Mouse (Mus musculus): ENCODE data around the gene Gm6482. TPM values are rescaled to one million over a fixed set of nuclear protein-coding genes. Genes with fewer than 3 reads are reported as not detected.
"Not testable (repeated sequence)": the region's sequence is repeated elsewhere in the genome, so short reads cannot be mapped to it uniquely, and the experiment has no call there.

The Gm6482 gene
- not detected in 2 replicates for total RNA-seq (2017)

- not testable (repeated sequence) for ATAC-seq (replicated peaks in 1 of 2; ENCODE audit: insufficient read depth in 1 of 2, low FRiP score in 2 of 2, low TSS enrichment in 1 of 2, low read depth in 1 of 2, poor library complexity in 2 of 2, severe bottlenecking in 2 of 2)
Observed at GRCm38 (mm10) chr14:41408181-41408580, at the start of gene Gm6482. Gene Gm6482 (minus strand): TSS chr14:41408281.

GRCm38 (mm10) chr14:41453418-41453817 is 45.3 kb upstream of the Gm6482 start, which contains the start of gene Gm7954:
Gene Gm7954 (minus strand): TSS chr14:41453518.
- ATAC-seq (replicated peaks in 1 of 2; ENCODE audit: insufficient read depth in 1 of 2, low FRiP score in 2 of 2, low TSS enrichment in 1 of 2, low read depth in 1 of 2, poor library complexity in 2 of 2, severe bottlenecking in 2 of 2): not testable (repeated sequence)

GRCm38 (mm10) chr14:41425393-41426075 is 17.5 kb upstream of the Gm6482 start:
- not testable (repeated sequence) for ATAC-seq (replicated peaks in 1 of 2; ENCODE audit: insufficient read depth in 1 of 2, low FRiP score in 2 of 2, low TSS enrichment in 1 of 2, low read depth in 1 of 2, poor library complexity in 2 of 2, severe bottlenecking in 2 of 2)

- not testable (repeated sequence) for ATAC-seq (replicated peaks in 1 of 2; ENCODE audit: insufficient read depth in 1 of 2, low FRiP score in 2 of 2, low TSS enrichment in 1 of 2, low read depth in 1 of 2, poor library complexity in 2 of 2, severe bottlenecking in 2 of 2)
Observed at GRCm38 (mm10) chr14:41424694-41425093, 16.6 kb upstream of the Gm6482 start.

GRCm38 (mm10) chr14:41386279-41386678 is 21.8 kb downstream of the Gm6482 start, which contains the start of gene Gm7945:
Gene Gm7945 (minus strand): TSS chr14:41386379.
- not testable (repeated sequence) for ATAC-seq (replicated peaks in 1 of 2; ENCODE audit: insufficient read depth in 1 of 2, low FRiP score in 2 of 2, low TSS enrichment in 1 of 2, low read depth in 1 of 2, poor library complexity in 2 of 2, severe bottlenecking in 2 of 2)

Other genes starting within 250 kb of the Gm6482 start
- not detected in 2 replicates for gene Sftpd, start 223.1 kb downstream of the Gm6482 start, total RNA-seq (2017)
- not detected in 2 replicates for gene Gm2832, start 129.5 kb downstream of the Gm6482 start, total RNA-seq (2017)
- gene Gm5798, start 59.7 kb downstream of the Gm6482 start, total RNA-seq (2017): not detected in 2 replicates
- gene Gm7945, start 21.9 kb downstream of the Gm6482 start, total RNA-seq (2017): not detected in 2 replicates
- not detected in 2 replicates for gene Gm7954, start 45.2 kb upstream of the Gm6482 start, total RNA-seq (2017)
- not detected in 2 replicates for gene Gm3486, start 81.2 kb upstream of the Gm6482 start, total RNA-seq (2017)
- gene Gm7970, start 147.3 kb upstream of the Gm6482 start, total RNA-seq (2017): not detected in 2 replicates
- gene 1700049E17Rik2, start 164.9 kb upstream of the Gm6482 start, total RNA-seq (2017): not detected in 2 replicates
- gene Gm3072, start 216.3 kb upstream of the Gm6482 start, total RNA-seq (2017): not detected in 2 replicates
- not detected in 2 replicates for gene Gm3676, start 238.2 kb upstream of the Gm6482 start, total RNA-seq (2017)

All from hematopoietic stem cell, adult 5-6 weeks (primary cell).